Mouse (Mus musculus): ENCODE data around the gene Prr5l. TPM values are rescaled to one million over a fixed set of nuclear protein-coding genes. Genes with fewer than 3 reads are reported as not detected.

The Prr5l gene
- polyA plus RNA-seq, 1 experiment from 2014 or later, result 14.2 TPM

- DNase-seq (ENCODE audit: low spot score) (no peak), ATAC-seq (ENCODE audit: low read depth) (no peak)
- WGBS, result 84% methylated on average over 7 of the region's 7 CpGs
- H3K27ac ChIP-seq (replicated peaks; ENCODE audit: low read depth, low read length), result no peak overlapping the region
- no peaks in the 10 kb centered on the region for H3K4me1 ChIP-seq (ENCODE audit: control insufficient read depth, insufficient read depth, low read length)
- H3K4me3 ChIP-seq (ENCODE audit: low read depth, low read length), result no peak overlapping the region
- H3K9me3 ChIP-seq (ENCODE audit: control insufficient read depth, low read length), result no peaks in the 10 kb centered on the region
- no peak overlapping the region for H3K9ac ChIP-seq (ENCODE audit: low read depth, low read length)
- no peak overlapping the region for H3K4me2 ChIP-seq (ENCODE audit: low read depth, low read length)
- no peaks in the 10 kb centered on the region for H3K27me3 ChIP-seq (replicated peaks; ENCODE audit: control insufficient read depth, insufficient read depth, low read length)
- H3K36me3 ChIP-seq (ENCODE audit: control insufficient read depth, insufficient read depth, low read length), result no peaks in the 10 kb centered on the region
These were observed 140.6 kb downstream of the Prr5l start for GRCm38 (mm10) chr2:101742072-101742860.

DNA sequence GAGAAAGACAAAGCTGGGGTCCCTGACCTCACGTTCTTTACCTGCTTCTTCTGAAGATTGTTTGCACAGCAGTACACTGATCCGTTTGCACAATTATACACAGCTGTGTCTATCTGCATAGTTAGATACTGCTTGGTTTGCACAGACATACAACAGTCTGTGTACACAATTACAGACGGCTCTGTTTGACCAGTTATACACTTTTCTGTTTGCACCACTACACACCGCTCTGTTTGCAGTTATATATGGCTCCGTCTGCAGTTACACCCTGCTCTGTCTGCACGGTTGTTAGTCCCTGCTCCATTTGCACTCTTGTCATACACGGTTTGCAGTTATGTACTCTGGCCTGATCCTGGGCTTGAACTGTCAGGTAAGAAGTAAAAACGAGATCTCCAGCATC is 141.2 kb downstream of the Prr5l start:
- Histone ChIP-seq H3K27ac (replicated peaks; ENCODE audit: low read depth, low read length) (no peak overlapping the region), H3K4me2 (ENCODE audit: low read depth, low read length) (no peak overlapping the region)
- 67% methylated on average over 8 of the region's 8 CpGs for WGBS

GRCm38 (mm10) chr2:101739914-101740313 is 142.9 kb downstream of the Prr5l start:
- WGBS, result 45% methylated on average over 5 of the region's 5 CpGs
- H3K36me3 ChIP-seq (ENCODE audit: control insufficient read depth, insufficient read depth, low read length), result no peaks in the 10 kb centered on the region; the same call in 1 of the 2 replicates
- peak; percentile 62; the same call in 1 of the 2 replicates for ATAC-seq (ENCODE audit: low read depth)
- H3K9me3 ChIP-seq (ENCODE audit: control insufficient read depth, low read length), result no peaks in the 10 kb centered on the region
- H3K4me1 ChIP-seq (ENCODE audit: control insufficient read depth, insufficient read depth, low read length), result no peaks in the 10 kb centered on the region
- no peak overlapping the region for H3K27ac ChIP-seq (replicated peaks; ENCODE audit: low read depth, low read length)
- no peaks in the 10 kb centered on the region for H3K27me3 ChIP-seq (replicated peaks; ENCODE audit: control insufficient read depth, insufficient read depth, low read length)
- no peak overlapping the region for H3K9ac ChIP-seq (ENCODE audit: low read depth, low read length)
- no peak overlapping the region for H3K4me2 ChIP-seq (ENCODE audit: low read depth, low read length)
- H3K4me3 ChIP-seq (ENCODE audit: low read depth, low read length), result no peak overlapping the region
- DNase-seq (ENCODE audit: low spot score), result peak; percentile 51

More for the DNA sequence above, 141.2 kb downstream of the Prr5l start:
- no peak overlapping the region for H3K9ac ChIP-seq (ENCODE audit: low read depth, low read length)
- no peak for DNase-seq (ENCODE audit: low spot score)
- H3K27me3 ChIP-seq (replicated peaks; ENCODE audit: control insufficient read depth, insufficient read depth, low read length), result no peaks in the 10 kb centered on the region
- no peak overlapping the region for H3K4me3 ChIP-seq (ENCODE audit: low read depth, low read length)
- ATAC-seq (ENCODE audit: low read depth), result no peak
- no peaks in the 10 kb centered on the region for H3K4me1 ChIP-seq (ENCODE audit: control insufficient read depth, insufficient read depth, low read length)
- no peaks in the 10 kb centered on the region for H3K9me3 ChIP-seq (ENCODE audit: control insufficient read depth, low read length)
- no peaks in the 10 kb centered on the region for H3K36me3 ChIP-seq (ENCODE audit: control insufficient read depth, insufficient read depth, low read length)

GRCm38 (mm10) chr2:101733564-101733963 is 149.3 kb downstream of the Prr5l start:
- no peaks in the 10 kb centered on the region for H3K4me1 ChIP-seq (ENCODE audit: control insufficient read depth, insufficient read depth, low read length)
- no peaks in the 10 kb centered on the region for H3K9me3 ChIP-seq (ENCODE audit: control insufficient read depth, low read length)
- ATAC-seq (ENCODE audit: low read depth) (no peak), DNase-seq (ENCODE audit: low spot score) (no peak)
- H3K4me3 ChIP-seq (ENCODE audit: low read depth, low read length), result no peak overlapping the region
- peaks cover 20% of the 10 kb centered on the region; the same call in 1 of the 2 replicates for H3K36me3 ChIP-seq (ENCODE audit: control insufficient read depth, insufficient read depth, low read length)
- H3K27me3 ChIP-seq (replicated peaks; ENCODE audit: control insufficient read depth, insufficient read depth, low read length), result no peaks in the 10 kb centered on the region
- WGBS, result 79% methylated on average over 3 of the region's 3 CpGs
- H3K9ac ChIP-seq (ENCODE audit: low read depth, low read length), result no peak overlapping the region
- H3K4me2 ChIP-seq (ENCODE audit: low read depth, low read length), result no peak overlapping the region
- no peak overlapping the region for H3K27ac ChIP-seq (replicated peaks; ENCODE audit: low read depth, low read length)

DNA sequence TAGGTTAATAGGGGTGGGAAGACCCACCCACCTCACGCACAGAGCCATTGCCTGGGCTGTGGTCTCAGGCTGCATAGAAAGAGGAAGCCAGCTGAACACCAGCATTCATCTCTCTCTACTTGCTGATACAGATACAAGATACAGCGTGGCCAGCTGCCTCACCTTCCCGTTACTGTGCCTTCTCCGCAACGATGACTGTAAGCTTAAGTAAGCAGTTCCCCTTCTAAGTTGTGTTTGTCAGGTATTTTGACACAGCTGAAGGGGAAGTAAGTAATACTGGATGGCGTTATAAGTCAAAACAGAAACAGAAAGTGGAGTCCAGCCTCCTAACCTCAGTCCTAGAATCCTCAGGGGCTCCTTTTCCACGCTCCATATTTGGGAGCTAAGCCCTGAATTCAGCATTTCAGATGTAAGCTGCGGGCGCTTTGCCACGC is 150.0 kb downstream of the Prr5l start:
- H3K36me3 ChIP-seq (ENCODE audit: control insufficient read depth, insufficient read depth, low read length), result peaks cover 23% of the 10 kb centered on the region; the same call in 1 of the 2 replicates
- ATAC-seq (ENCODE audit: low read depth) (no peak), DNase-seq (ENCODE audit: low spot score) (no peak)
- H3K4me3 ChIP-seq (ENCODE audit: low read depth, low read length), result no peak overlapping the region
- 85% methylated on average over 10 of the region's 10 CpGs for WGBS
- H3K9me3 ChIP-seq (ENCODE audit: control insufficient read depth, low read length), result no peaks in the 10 kb centered on the region
- no peaks in the 10 kb centered on the region for H3K4me1 ChIP-seq (ENCODE audit: control insufficient read depth, insufficient read depth, low read length)
- H3K4me2 ChIP-seq (ENCODE audit: low read depth, low read length), result no peak overlapping the region
- no peak overlapping the region for H3K9ac ChIP-seq (ENCODE audit: low read depth, low read length)
- H3K27me3 ChIP-seq (replicated peaks; ENCODE audit: control insufficient read depth, insufficient read depth, low read length), result no peaks in the 10 kb centered on the region
- H3K27ac ChIP-seq (replicated peaks; ENCODE audit: low read depth, low read length), result no peak overlapping the region

- H3K27me3 ChIP-seq (replicated peaks; ENCODE audit: control insufficient read depth, insufficient read depth, low read length), result no peaks in the 10 kb centered on the region
- no peak overlapping the region for H3K27ac ChIP-seq (replicated peaks; ENCODE audit: low read depth, low read length)
- no peaks in the 10 kb centered on the region for H3K9me3 ChIP-seq (ENCODE audit: control insufficient read depth, low read length)
- DNase-seq (ENCODE audit: low spot score), result no peak
- no peak overlapping the region for H3K4me2 ChIP-seq (ENCODE audit: low read depth, low read length)
- H3K36me3 ChIP-seq (ENCODE audit: control insufficient read depth, insufficient read depth, low read length), result peaks cover 29% of the 10 kb centered on the region; the same call in 1 of the 2 replicates
- H3K4me3 ChIP-seq (ENCODE audit: low read depth, low read length), result no peak overlapping the region
- H3K4me1 ChIP-seq (ENCODE audit: control insufficient read depth, insufficient read depth, low read length), result no peaks in the 10 kb centered on the region
- H3K9ac ChIP-seq (ENCODE audit: low read depth, low read length), result no peak overlapping the region
- ATAC-seq (ENCODE audit: low read depth), result no peak
These were observed 151.9 kb downstream of the Prr5l start for GRCm38 (mm10) chr2:101730972-101731371.

GRCm38 (mm10) chr2:101729472-101729871 is 153.4 kb downstream of the Prr5l start:
- Histone ChIP-seq H3K27me3 (replicated peaks; ENCODE audit: control insufficient read depth, insufficient read depth, low read length) (no peaks in the 10 kb centered on the region), H3K27ac (replicated peaks; ENCODE audit: low read depth, low read length) (no peak overlapping the region), H3K9ac (ENCODE audit: low read depth, low read length) (no peak overlapping the region), H3K4me1 (ENCODE audit: control insufficient read depth, insufficient read depth, low read length) (no peaks in the 10 kb centered on the region), H3K9me3 (ENCODE audit: control insufficient read depth, low read length) (no peaks in the 10 kb centered on the region), H3K4me2 (ENCODE audit: low read depth, low read length) (no peak overlapping the region), H3K4me3 (ENCODE audit: low read depth, low read length) (no peak overlapping the region), H3K36me3 (ENCODE audit: control insufficient read depth, insufficient read depth, low read length) (peaks cover 25% of the 10 kb centered on the region; the same call in 1 of the 2 replicates)
- DNase-seq (ENCODE audit: low spot score), result no peak
- ATAC-seq (ENCODE audit: low read depth), result no peak
- 62% methylated on average over 1 of the region's 1 CpGs for WGBS

DNA sequence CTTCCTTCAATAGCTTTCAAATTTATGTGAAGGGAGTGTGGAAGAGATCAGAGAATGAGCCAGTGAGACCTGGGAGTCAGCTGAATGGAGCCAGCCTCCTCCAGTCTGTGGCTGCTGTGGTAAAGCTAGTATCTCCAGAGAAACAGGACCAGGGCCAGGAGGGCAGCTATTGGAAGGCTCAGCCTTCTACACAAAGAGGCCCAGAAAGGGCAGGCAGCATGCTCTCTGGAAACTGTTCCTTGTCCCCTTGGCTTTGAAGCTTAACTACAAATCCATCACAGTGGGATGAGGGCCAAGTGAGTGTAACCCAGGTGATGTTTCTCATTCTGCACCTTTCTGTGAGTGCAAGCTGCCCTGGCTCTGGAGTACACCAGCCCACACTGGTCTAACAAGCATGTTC is 155.0 kb downstream of the Prr5l start:
- H3K4me2 ChIP-seq (ENCODE audit: low read depth, low read length), result no peak overlapping the region
- no peaks in the 10 kb centered on the region for H3K27me3 ChIP-seq (replicated peaks; ENCODE audit: control insufficient read depth, insufficient read depth, low read length)
- no peak for ATAC-seq (ENCODE audit: low read depth)
- H3K9me3 ChIP-seq (ENCODE audit: control insufficient read depth, low read length), result no peaks in the 10 kb centered on the region
- DNase-seq (ENCODE audit: low spot score), result no peak
- H3K4me1 ChIP-seq (ENCODE audit: control insufficient read depth, insufficient read depth, low read length), result peaks cover 7% of the 10 kb centered on the region; the same call in 1 of the 2 replicates
- H3K36me3 ChIP-seq (ENCODE audit: control insufficient read depth, insufficient read depth, low read length), result 0 out of 2 replicates have a peak, but pooled peaks cover 18% of the 10 kb centered on the region
- no peak overlapping the region for H3K9ac ChIP-seq (ENCODE audit: low read depth, low read length)
- H3K4me3 ChIP-seq (ENCODE audit: low read depth, low read length), result no peak overlapping the region
- no peak overlapping the region for H3K27ac ChIP-seq (replicated peaks; ENCODE audit: low read depth, low read length)

Data from embryonic facial prominence, embryonic 14.5 days (tissue).